Mouse (Mus musculus): ENCODE results near the gene Zfp423. TPM values are rescaled to one million over a fixed set of nuclear protein-coding genes. Genes with fewer than 3 reads are reported as not detected.

Gene Zfp423
- polyA plus RNA-seq, 1 experiment from 2014 or later = 41.3 TPM

GRCm38 (mm10) chr8:87939308-87939936 lies 20.0 kb downstream of the Zfp423 start:
- H3K4me1 ChIP-seq (replicated peaks) = peaks cover 83% of the 10 kb centered on the region
- WGBS = 6% methylated on average over 8 of the region's 8 CpGs
- peak overlapping the region; percentile 88 for H3K27ac ChIP-seq
- H3K4me3 ChIP-seq = peak overlapping the region; percentile 41
- peaks cover 4% of the 10 kb centered on the region; the same call in 1 of the 2 replicates for H3K36me3 ChIP-seq
- H3K27me3 ChIP-seq (ENCODE audit: insufficient read depth, poor library complexity, severe bottlenecking) = no peaks in the 10 kb centered on the region
- H3K9me3 ChIP-seq = no peaks in the 10 kb centered on the region
- DNase-seq (ENCODE audit: low spot score) = no peak

- H3K9me3 ChIP-seq = no peaks in the 10 kb centered on the region
- peaks cover 4% of the 10 kb centered on the region; the same call in 1 of the 2 replicates for H3K36me3 ChIP-seq
- under 1% methylated on average over 20 of the region's 20 CpGs for WGBS
- no peaks in the 10 kb centered on the region for H3K27me3 ChIP-seq (ENCODE audit: insufficient read depth, poor library complexity, severe bottlenecking)
- peak overlapping the region; percentile 41 for H3K4me3 ChIP-seq
- peaks cover 83% of the 10 kb centered on the region for H3K4me1 ChIP-seq (replicated peaks)
- peak overlapping the region; percentile 88 for H3K27ac ChIP-seq
- DNase-seq (ENCODE audit: low spot score) = peak; percentile 65
These were observed 20.8 kb downstream of the Zfp423 start for GRCm38 (mm10) chr8:87938351-87939232.

GRCm38 (mm10) chr8:87937211-87937610 lies 22.2 kb downstream of the Zfp423 start:
- no peak overlapping the region for H3K4me3 ChIP-seq
- H3K27me3 ChIP-seq (ENCODE audit: insufficient read depth, poor library complexity, severe bottlenecking) = no peaks in the 10 kb centered on the region
- 81% methylated on average over 3 of the region's 3 CpGs for WGBS
- H3K36me3 ChIP-seq = no peaks in the 10 kb centered on the region; the same call in 1 of the 2 replicates
- peaks cover 83% of the 10 kb centered on the region for H3K4me1 ChIP-seq (replicated peaks)
- H3K27ac ChIP-seq = peak overlapping the region; percentile 88
- no peak for DNase-seq (ENCODE audit: low spot score)
- H3K9me3 ChIP-seq = no peaks in the 10 kb centered on the region

GRCm38 (mm10) chr8:87935088-87935680 lies 24.2 kb downstream of the Zfp423 start:
- Histone ChIP-seq H3K4me3 (no peak overlapping the region), H3K4me1 (replicated peaks) (peaks cover 87% of the 10 kb centered on the region), H3K27me3 (ENCODE audit: insufficient read depth, poor library complexity, severe bottlenecking) (no peaks in the 10 kb centered on the region), H3K36me3 (no peaks in the 10 kb centered on the region), H3K9me3 (no peaks in the 10 kb centered on the region), H3K27ac (peak overlapping the region; percentile 87; the same call in 1 of the 2 replicates)
- no peak for DNase-seq (ENCODE audit: low spot score)
- 94% methylated on average over 6 of the region's 6 CpGs for WGBS

- H3K4me1 ChIP-seq (replicated peaks) = peaks cover 86% of the 10 kb centered on the region
- H3K27ac ChIP-seq = peak overlapping the region; percentile 87
- no peaks in the 10 kb centered on the region for H3K9me3 ChIP-seq
- H3K27me3 ChIP-seq (ENCODE audit: insufficient read depth, poor library complexity, severe bottlenecking) = no peaks in the 10 kb centered on the region
- H3K36me3 ChIP-seq = no peaks in the 10 kb centered on the region
- 67% methylated on average over 13 of the region's 13 CpGs for WGBS
- H3K4me3 ChIP-seq = no peak overlapping the region
- DNase-seq (ENCODE audit: low spot score) = no peak
These were observed 25.2 kb downstream of the Zfp423 start for GRCm38 (mm10) chr8:87934175-87934574.

- Histone ChIP-seq H3K36me3 (no peaks in the 10 kb centered on the region), H3K27ac (peak overlapping the region; percentile 87), H3K27me3 (ENCODE audit: insufficient read depth, poor library complexity, severe bottlenecking) (no peaks in the 10 kb centered on the region), H3K4me1 (replicated peaks) (peaks cover 86% of the 10 kb centered on the region), H3K9me3 (no peaks in the 10 kb centered on the region), H3K4me3 (0 out of 2 replicates have a peak overlapping the region, but pooled peaks have one; percentile 7)
- WGBS = 45% methylated on average over 8 of the region's 8 CpGs
- no peak for DNase-seq (ENCODE audit: low spot score)
These were observed 25.6 kb downstream of the Zfp423 start for GRCm38 (mm10) chr8:87933752-87934151.

DNA sequence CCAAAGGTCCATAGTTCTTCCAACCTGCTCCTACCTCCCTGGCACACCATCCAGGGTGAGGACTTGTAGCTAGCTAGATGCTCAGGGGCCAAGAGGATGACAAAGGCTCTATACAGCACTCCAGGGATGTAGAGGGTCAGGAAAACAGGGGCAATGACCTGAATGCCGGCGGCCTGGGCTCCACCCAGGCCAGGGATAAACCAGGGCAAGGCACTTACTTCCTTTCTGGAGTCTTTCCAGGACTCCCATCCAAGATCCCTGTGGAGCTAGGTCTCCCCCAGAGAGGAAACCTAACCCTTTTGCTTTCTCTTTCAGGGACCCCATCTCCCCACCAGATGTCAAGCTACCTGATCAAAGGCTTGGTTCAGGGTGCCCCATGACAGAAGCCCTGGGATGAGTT lies 30.5 kb downstream of the Zfp423 start:
- Histone ChIP-seq H3K27ac (peak overlapping the region; percentile 13; the same call in 1 of the 2 replicates), H3K27me3 (ENCODE audit: insufficient read depth, poor library complexity, severe bottlenecking) (no peaks in the 10 kb centered on the region), H3K4me3 (no peak overlapping the region), H3K9me3 (no peaks in the 10 kb centered on the region), H3K4me1 (replicated peaks) (peaks cover 77% of the 10 kb centered on the region), H3K36me3 (peaks cover 11% of the 10 kb centered on the region)
- no peak for DNase-seq (ENCODE audit: low spot score)
- WGBS = 32% methylated on average over 2 of the region's 2 CpGs

DNA sequence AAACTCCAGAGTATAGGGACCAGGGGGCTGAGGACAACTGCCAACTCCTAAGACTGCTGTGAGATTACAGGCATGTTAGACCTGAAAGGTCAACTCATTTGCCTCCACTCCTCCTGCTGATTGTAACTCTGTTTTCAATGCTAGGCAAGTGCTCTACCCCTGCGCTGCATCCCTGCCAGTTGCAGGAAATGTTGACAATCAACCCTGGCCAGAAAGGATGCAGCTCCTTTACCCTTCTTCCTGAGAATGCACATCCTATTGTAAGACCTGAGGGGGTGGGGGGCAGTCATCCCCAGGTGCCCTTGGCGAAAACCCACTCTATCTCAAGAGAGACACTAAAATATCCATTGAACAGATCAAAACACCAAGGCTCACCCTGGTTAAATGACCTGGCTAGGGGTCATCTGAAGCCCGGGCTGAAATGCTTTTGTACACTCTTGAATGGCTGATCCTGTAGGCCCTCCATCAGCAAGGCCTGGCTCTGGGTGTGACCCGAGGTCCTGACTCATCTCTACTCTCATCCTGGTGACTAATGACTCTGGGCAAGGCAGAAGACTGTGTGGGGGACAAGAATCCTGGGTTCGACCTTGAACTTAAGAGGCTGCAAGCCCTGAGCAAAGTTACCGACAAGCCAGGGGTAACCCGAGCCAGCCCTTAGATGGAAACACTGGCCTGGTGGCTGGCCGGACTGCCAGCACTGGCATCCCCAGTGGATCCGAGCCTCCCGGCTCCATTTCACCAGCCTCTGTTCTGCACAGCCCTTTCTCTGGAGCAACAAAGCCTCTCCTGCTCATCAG lies 32.2 kb downstream of the Zfp423 start:
- WGBS = 59% methylated on average over 10 of the region's 10 CpGs

GRCm38 (mm10) chr8:87926098-87926890 lies 33.1 kb downstream of the Zfp423 start:
- DNase-seq (ENCODE audit: low spot score) = no peak
- Histone ChIP-seq H3K27ac (peak overlapping the region; percentile 60; the same call in 1 of the 2 replicates), H3K36me3 (peaks cover 28% of the 10 kb centered on the region), H3K4me1 (replicated peaks) (peaks cover 70% of the 10 kb centered on the region), H3K4me3 (no peak overlapping the region), H3K27me3 (ENCODE audit: insufficient read depth, poor library complexity, severe bottlenecking) (no peaks in the 10 kb centered on the region), H3K9me3 (no peaks in the 10 kb centered on the region)
- 75% methylated on average over 7 of the region's 7 CpGs for WGBS

More for the DNA sequence above, 32.2 kb downstream of the Zfp423 start:
- Histone ChIP-seq H3K27ac (peak overlapping the region; percentile 75), H3K27me3 (ENCODE audit: insufficient read depth, poor library complexity, severe bottlenecking) (no peaks in the 10 kb centered on the region), H3K4me1 (replicated peaks) (peaks cover 71% of the 10 kb centered on the region), H3K4me3 (no peak overlapping the region), H3K36me3 (peaks cover 18% of the 10 kb centered on the region), H3K9me3 (no peaks in the 10 kb centered on the region)
- no peak for DNase-seq (ENCODE audit: low spot score)

GRCm38 (mm10) chr8:87922936-87923335 lies 36.5 kb downstream of the Zfp423 start:
- no peak overlapping the region for H3K4me3 ChIP-seq
- WGBS = 87% methylated on average over 6 of the region's 6 CpGs
- peaks cover 68% of the 10 kb centered on the region for H3K4me1 ChIP-seq (replicated peaks)

DNA sequence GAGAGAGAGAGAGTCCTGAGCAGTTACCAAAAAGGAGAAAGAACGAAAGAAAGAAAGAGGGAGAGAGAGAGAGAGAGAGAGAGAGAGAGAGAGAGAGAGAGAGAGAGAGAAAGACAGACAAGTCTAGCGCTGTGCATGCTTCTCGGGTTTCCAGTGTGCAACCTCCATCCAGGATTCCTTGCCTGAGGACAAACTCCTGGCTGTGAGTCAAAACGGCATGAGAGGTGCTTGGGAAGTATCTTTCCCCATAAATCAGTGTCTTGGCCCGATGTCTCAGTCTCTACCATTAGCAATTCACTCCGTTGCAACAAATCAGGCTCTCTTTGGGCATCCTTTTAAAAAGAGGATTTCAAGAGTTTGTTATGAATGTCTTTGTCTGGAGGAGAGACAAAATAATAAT lies 36.9 kb downstream of the Zfp423 start:
- no peak for DNase-seq (ENCODE audit: low spot score)
- Histone ChIP-seq H3K36me3 (peaks cover 34% of the 10 kb centered on the region), H3K4me3 (no peak overlapping the region), H3K9me3 (no peaks in the 10 kb centered on the region), H3K27me3 (ENCODE audit: insufficient read depth, poor library complexity, severe bottlenecking) (no peaks in the 10 kb centered on the region), H3K4me1 (replicated peaks) (peaks cover 68% of the 10 kb centered on the region), H3K27ac (no peak overlapping the region)
- WGBS = 76% methylated on average over 6 of the region's 6 CpGs

More at GRCm38 (mm10) chr8:87922936-87923335, 36.5 kb downstream of the Zfp423 start:
- Histone ChIP-seq H3K36me3 (peaks cover 34% of the 10 kb centered on the region), H3K27ac (no peak overlapping the region), H3K27me3 (ENCODE audit: insufficient read depth, poor library complexity, severe bottlenecking) (no peaks in the 10 kb centered on the region), H3K9me3 (no peaks in the 10 kb centered on the region)
- no peak for DNase-seq (ENCODE audit: low spot score)

Data from hindbrain, embryonic 10.5 days (tissue).